Mouse (Mus musculus): ENCODE data around the gene Spata1.

DNA sequence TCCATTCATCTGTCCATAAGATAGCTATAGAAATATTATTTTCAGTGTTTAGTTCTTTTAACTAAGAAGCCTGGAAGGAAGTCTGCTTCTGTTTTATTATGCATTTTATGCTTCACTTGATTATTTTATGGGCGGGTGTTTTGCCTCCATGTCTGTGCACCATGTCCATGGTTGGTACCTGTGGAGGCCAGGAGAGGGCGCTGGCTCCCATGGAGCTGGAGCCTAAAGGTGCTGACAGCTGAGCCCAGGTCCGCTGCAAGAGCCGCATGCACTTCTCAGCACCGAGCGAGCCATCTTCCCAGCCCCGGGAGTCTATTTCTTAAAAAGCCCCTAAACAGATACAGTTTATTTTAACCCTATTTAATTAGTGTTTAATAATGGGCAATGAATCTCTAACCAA is 75.8 kb downstream of the Spata1 start:
- TF ChIP-seq CTCF (IDR thresholded peaks at IDR 0.05; ENCODE audit: borderline replicate concordance, control insufficient read depth, extremely low read depth, insufficient read depth, low read length, poor library complexity) (no peak), POLR2A (IDR thresholded peaks at IDR 0.05; ENCODE audit: control insufficient read depth, extremely low read depth, insufficient read depth, low read length, poor library complexity) (no peak)

All from thymus, adult 2 months (tissue).